Mouse (Mus musculus) kidney, adult 8-10 months (tissue): Measurements from ENCODE around the gene Nt5c.
"Not testable (repeated sequence)": the region's sequence is repeated elsewhere in the genome, so short reads cannot be mapped to it uniquely, and the experiment has no call there.

ENCODE experiments used
- DNase-seq, 2 experiments: peaks; one replicate each; pipeline ENCODE4 v3.0.0; 2022

The Nt5c gene

GRCm38 (mm10) chr11:115464851-115465250 lies 26.8 kb downstream of the Nt5c start:
- no peak for DNase-seq

- DNase-seq, result peak in 1 of 2 experiments; percentile 44
Observed at GRCm38 (mm10) chr11:115463397-115463796, 28.3 kb downstream of the Nt5c start.

- peak in 1 of 2 experiments; percentile 41 for DNase-seq
Observed at GRCm38 (mm10) chr11:115462243-115462891, 29.3 kb downstream of the Nt5c start, which contains the start of gene Slc16a5. Slc16a5 (plus strand) TSS chr11:115462474.

- no peak for DNase-seq
Observed at GRCm38 (mm10) chr11:115461846-115462242, 29.8 kb downstream of the Nt5c start.

GRCm38 (mm10) chr11:115460976-115461375 lies 30.7 kb downstream of the Nt5c start:
- DNase-seq, result no peak

GRCm38 (mm10) chr11:115457405-115457804 lies 34.3 kb downstream of the Nt5c start:
- DNase-seq, result peak in 1 of 2 experiments; percentile 60

GRCm38 (mm10) chr11:115456182-115456581 lies 35.5 kb downstream of the Nt5c start:
- DNase-seq, result no peak

- DNase-seq, result no peak
Observed at GRCm38 (mm10) chr11:115455619-115456018, 36.0 kb downstream of the Nt5c start.

- not testable (repeated sequence) for DNase-seq
Observed at GRCm38 (mm10) chr11:115454822-115455221, 36.8 kb downstream of the Nt5c start.

- no peak for DNase-seq
Observed at GRCm38 (mm10) chr11:115453306-115453705, 38.4 kb downstream of the Nt5c start.

GRCm38 (mm10) chr11:115452281-115452860 lies 39.3 kb downstream of the Nt5c start:
- no peak for DNase-seq

GRCm38 (mm10) chr11:115451781-115452241 lies 39.9 kb downstream of the Nt5c start:
- DNase-seq, result no peak

GRCm38 (mm10) chr11:115450176-115450575 lies 41.5 kb downstream of the Nt5c start:
- DNase-seq, result peak; percentile 60 to 75

- peak; percentile 84 to 94 for DNase-seq
Observed at GRCm38 (mm10) chr11:115448998-115449397, 42.7 kb downstream of the Nt5c start.

- peak; percentile 84 to 85 for DNase-seq
Observed at GRCm38 (mm10) chr11:115448075-115448474, 43.6 kb downstream of the Nt5c start.

GRCm38 (mm10) chr11:115447321-115447885 lies 44.3 kb downstream of the Nt5c start:
- DNase-seq, result peak in 1 of 2 experiments; percentile 65

GRCm38 (mm10) chr11:115446906-115447305 lies 44.8 kb downstream of the Nt5c start:
- DNase-seq, result peak; percentile 60 to 75

GRCm38 (mm10) chr11:115441417-115441816 lies 50.2 kb downstream of the Nt5c start:
- no peak for DNase-seq
